Mouse (Mus musculus): Measurements from ENCODE around the gene Ercc5. TPM values are rescaled to one million over a fixed set of nuclear protein-coding genes. Genes with fewer than 3 reads are reported as not detected.
A peak's percentile ranks its signal among the peaks of the same experiment; 100 is the strongest.

Gene Ercc5
- polyA plus RNA-seq, 1 experiment, result 2.7 TPM

- H3K4me1 ChIP-seq (ENCODE audit: control insufficient read depth, insufficient read depth, insufficient read length), result no peaks in the 10 kb centered on the region; the same call in 1 of the 2 replicates
- peak; percentile 11 to 58 for DNase-seq (ENCODE audit: low read depth in 1 of 2, low spot score in 2 of 2)
- H3K4me3 ChIP-seq (ENCODE audit: extremely low read depth, insufficient read depth, insufficient read length), result peak overlapping the region; percentile 67
- WGBS, result under 1% methylated on average over 42 of the region's 43 CpGs
- no peaks in the 10 kb centered on the region for H3K36me3 ChIP-seq (ENCODE audit: control insufficient read depth, insufficient read depth, low read length)
- peak overlapping the region; percentile 42 for H3K27ac ChIP-seq (ENCODE audit: insufficient read depth, low read length)
- TF ChIP-seq POLR2A (IDR thresholded peaks at IDR 0.05; ENCODE audit: low read depth, low read length) (no peak), CTCF (IDR thresholded peaks at IDR 0.05; ENCODE audit: extremely low read depth, insufficient read depth, insufficient read length, insufficient replicate concordance) (peak; percentile 23; the same call in 1 of the 2 replicates)
- H3K27me3 ChIP-seq (ENCODE audit: control insufficient read depth, insufficient read depth, low read length), result no peaks in the 10 kb centered on the region
Measured at GRCm38 (mm10) chr1:44119201-44120073, 28.1 kb upstream of the Ercc5 start.

- H3K27me3 ChIP-seq (ENCODE audit: control insufficient read depth, insufficient read depth, low read length), result no peaks in the 10 kb centered on the region
- H3K36me3 ChIP-seq (ENCODE audit: control insufficient read depth, insufficient read depth, low read length), result no peaks in the 10 kb centered on the region
- DNase-seq (ENCODE audit: low read depth in 1 of 2, low spot score in 2 of 2), result no peak
- H3K4me1 ChIP-seq (ENCODE audit: control insufficient read depth, insufficient read depth, insufficient read length), result no peaks in the 10 kb centered on the region; the same call in 1 of the 2 replicates
- TF ChIP-seq CTCF (IDR thresholded peaks at IDR 0.05; ENCODE audit: extremely low read depth, insufficient read depth, insufficient read length, insufficient replicate concordance) (no peak), POLR2A (IDR thresholded peaks at IDR 0.05; ENCODE audit: low read depth, low read length) (no peak)
- H3K27ac ChIP-seq (ENCODE audit: insufficient read depth, low read length), result no peak overlapping the region; the same call in 1 of the 2 replicates
- peak overlapping the region; percentile 67; the same call in 1 of the 2 replicates for H3K4me3 ChIP-seq (ENCODE audit: extremely low read depth, insufficient read depth, insufficient read length)
- WGBS, result 35% methylated on average over 6 of the region's 6 CpGs
Measured at GRCm38 (mm10) chr1:44120074-44120406, 27.5 kb upstream of the Ercc5 start.

- TF ChIP-seq CTCF (IDR thresholded peaks at IDR 0.05; ENCODE audit: extremely low read depth, insufficient read depth, insufficient read length, insufficient replicate concordance) (no peak), POLR2A (IDR thresholded peaks at IDR 0.05; ENCODE audit: low read depth, low read length) (no peak)
- H3K36me3 ChIP-seq (ENCODE audit: control insufficient read depth, insufficient read depth, low read length), result no peaks in the 10 kb centered on the region
- no peaks in the 10 kb centered on the region for H3K27me3 ChIP-seq (ENCODE audit: control insufficient read depth, insufficient read depth, low read length)
- no peak overlapping the region for H3K27ac ChIP-seq (ENCODE audit: insufficient read depth, low read length)
- 6% methylated on average over 3 of the region's 3 CpGs for WGBS
- DNase-seq (ENCODE audit: low read depth in 1 of 2, low spot score in 2 of 2), result peak in 1 of 2 experiments; percentile 22
- no peaks in the 10 kb centered on the region; the same call in 1 of the 2 replicates for H3K4me1 ChIP-seq (ENCODE audit: control insufficient read depth, insufficient read depth, insufficient read length)
- H3K4me3 ChIP-seq (ENCODE audit: extremely low read depth, insufficient read depth, insufficient read length), result no peak overlapping the region
Measured at GRCm38 (mm10) chr1:44122256-44122655, 25.3 kb upstream of the Ercc5 start.

- 84% methylated on average over 4 of the region's 4 CpGs for WGBS
- Histone ChIP-seq H3K4me1 (ENCODE audit: control insufficient read depth, insufficient read depth, insufficient read length) (no peaks in the 10 kb centered on the region), H3K27ac (ENCODE audit: insufficient read depth, low read length) (no peak overlapping the region), H3K4me3 (ENCODE audit: extremely low read depth, insufficient read depth, insufficient read length) (no peak overlapping the region), H3K27me3 (ENCODE audit: control insufficient read depth, insufficient read depth, low read length) (no peaks in the 10 kb centered on the region), H3K36me3 (ENCODE audit: control insufficient read depth, insufficient read depth, low read length) (no peaks in the 10 kb centered on the region; the same call in 1 of the 2 replicates)
- TF ChIP-seq CTCF (IDR thresholded peaks at IDR 0.05; ENCODE audit: extremely low read depth, insufficient read depth, insufficient read length, insufficient replicate concordance) (no peak), POLR2A (IDR thresholded peaks at IDR 0.05; ENCODE audit: low read depth, low read length) (no peak)
- DNase-seq (ENCODE audit: low read depth in 1 of 2, low spot score in 2 of 2), result no peak
Measured at GRCm38 (mm10) chr1:44125590-44125989, 22.0 kb upstream of the Ercc5 start.

GRCm38 (mm10) chr1:44129929-44130581, 17.5 kb upstream of the Ercc5 start:
- no peaks in the 10 kb centered on the region for H3K4me1 ChIP-seq (ENCODE audit: control insufficient read depth, insufficient read depth, insufficient read length)
- H3K36me3 ChIP-seq (ENCODE audit: control insufficient read depth, insufficient read depth, low read length), result no peaks in the 10 kb centered on the region; the same call in 1 of the 2 replicates
- no peak for TF ChIP-seq CTCF (IDR thresholded peaks at IDR 0.05; ENCODE audit: extremely low read depth, insufficient read depth, insufficient read length, insufficient replicate concordance)
- no peak for TF ChIP-seq POLR2A (IDR thresholded peaks at IDR 0.05; ENCODE audit: low read depth, low read length)
- no peak overlapping the region for H3K27ac ChIP-seq (ENCODE audit: insufficient read depth, low read length)
- WGBS, result 92% methylated on average over 4 of the region's 4 CpGs
- H3K4me3 ChIP-seq (ENCODE audit: extremely low read depth, insufficient read depth, insufficient read length), result no peak overlapping the region
- no peak for DNase-seq (ENCODE audit: low read depth in 1 of 2, low spot score in 2 of 2)
- H3K27me3 ChIP-seq (ENCODE audit: control insufficient read depth, insufficient read depth, low read length), result no peaks in the 10 kb centered on the region

GRCm38 (mm10) chr1:44140232-44140631, 7.3 kb upstream of the Ercc5 start:
- H3K27me3 ChIP-seq (ENCODE audit: control insufficient read depth, insufficient read depth, low read length), result no peaks in the 10 kb centered on the region
- H3K4me1 ChIP-seq (ENCODE audit: control insufficient read depth, insufficient read depth, insufficient read length), result no peaks in the 10 kb centered on the region
- DNase-seq (ENCODE audit: low read depth in 1 of 2, low spot score in 2 of 2), result no peak
- TF ChIP-seq CTCF (IDR thresholded peaks at IDR 0.05; ENCODE audit: extremely low read depth, insufficient read depth, insufficient read length, insufficient replicate concordance), result no peak
- no peak for TF ChIP-seq POLR2A (IDR thresholded peaks at IDR 0.05; ENCODE audit: low read depth, low read length)
- H3K36me3 ChIP-seq (ENCODE audit: control insufficient read depth, insufficient read depth, low read length), result 0 out of 2 replicates have a peak, but pooled peaks cover 1% of the 10 kb centered on the region
- no peak overlapping the region for H3K27ac ChIP-seq (ENCODE audit: insufficient read depth, low read length)
- no peak overlapping the region for H3K4me3 ChIP-seq (ENCODE audit: extremely low read depth, insufficient read depth, insufficient read length)
- WGBS, result 81% methylated on average over 4 of the region's 4 CpGs

Data from spleen, adult 2 months (tissue).